Mouse (Mus musculus) inflammation-experienced regulatory T-cells, adult 6 months (primary cell): ENCODE results near the gene Gm20388. TPM values are rescaled to one million over a fixed set of nuclear protein-coding genes. Genes with fewer than 3 reads are reported as not detected.
"Not testable (repeated sequence)": the region's sequence is repeated elsewhere in the genome, so short reads cannot be mapped to it uniquely, and the experiment has no call there.

ENCODE experiments used
- ATAC-seq: one replicate; pipeline ENCODE4 v1.8.0; 2017
- polyA plus RNA-seq, 3 experiments: library from polyadenylated mRNA; unstranded; fragments of 100-300 nt; shearing (Covaris generic); gene quantifications; one replicate each; pipeline ENCODE4 v1.2.1; 2017

Gene Gm20388
- polyA plus RNA-seq, 3 experiments from 2014 or later, result 10.8 to 14.1 (median 11.8) TPM

- ATAC-seq, result no peak
Measured at GRCm38 (mm10) chr8:124173688-124174087, 4263.0 kb downstream of the Gm20388 start.

- no peak for ATAC-seq
Measured at GRCm38 (mm10) chr8:124176133-124176532, 4265.5 kb downstream of the Gm20388 start.

GRCm38 (mm10) chr8:124177092-124177491 is 4266.5 kb downstream of the Gm20388 start:
- not testable (repeated sequence) for ATAC-seq

GRCm38 (mm10) chr8:124180681-124181445 is 4270.2 kb downstream of the Gm20388 start:
- no peak for ATAC-seq

- no peak for ATAC-seq
Measured at GRCm38 (mm10) chr8:124181751-124182150, 4271.1 kb downstream of the Gm20388 start.

GRCm38 (mm10) chr8:124182224-124182623 is 4271.6 kb downstream of the Gm20388 start:
- no peak for ATAC-seq

- ATAC-seq, result no peak
Measured at GRCm38 (mm10) chr8:124184078-124184477, 4273.4 kb downstream of the Gm20388 start.

- ATAC-seq, result no peak
Measured at GRCm38 (mm10) chr8:124184507-124184906, 4273.9 kb downstream of the Gm20388 start.

- ATAC-seq, result no peak
Measured at GRCm38 (mm10) chr8:124185081-124185480, 4274.4 kb downstream of the Gm20388 start.

GRCm38 (mm10) chr8:124190388-124190787 is 4279.7 kb downstream of the Gm20388 start:
- no peak for ATAC-seq

GRCm38 (mm10) chr8:124192242-124192641 is 4281.6 kb downstream of the Gm20388 start:
- ATAC-seq, result no peak

GRCm38 (mm10) chr8:124192976-124193375 is 4282.3 kb downstream of the Gm20388 start:
- no peak for ATAC-seq

- ATAC-seq, result no peak
Measured at GRCm38 (mm10) chr8:124193992-124194391, 4283.4 kb downstream of the Gm20388 start.

GRCm38 (mm10) chr8:124196195-124196594 is 4285.6 kb downstream of the Gm20388 start:
- no peak for ATAC-seq

GRCm38 (mm10) chr8:124196797-124197196 is 4286.2 kb downstream of the Gm20388 start:
- no peak for ATAC-seq

GRCm38 (mm10) chr8:124198230-124198629 is 4287.6 kb downstream of the Gm20388 start:
- no peak for ATAC-seq

- ATAC-seq, result no peak
Measured at GRCm38 (mm10) chr8:124200400-124200799, 4289.8 kb downstream of the Gm20388 start.

- ATAC-seq, result no peak
Measured at GRCm38 (mm10) chr8:124201706-124202105, 4291.1 kb downstream of the Gm20388 start.

GRCm38 (mm10) chr8:124202895-124203294 is 4292.3 kb downstream of the Gm20388 start:
- no peak for ATAC-seq

- ATAC-seq, result no peak
Measured at GRCm38 (mm10) chr8:124204001-124204601, 4293.5 kb downstream of the Gm20388 start.

- ATAC-seq, result no peak
Measured at GRCm38 (mm10) chr8:124212148-124212547, 4301.5 kb downstream of the Gm20388 start.

- no peak for ATAC-seq
Measured at GRCm38 (mm10) chr8:124216951-124217350, 4306.3 kb downstream of the Gm20388 start.

GRCm38 (mm10) chr8:124229883-124230282 is 4319.2 kb downstream of the Gm20388 start:
- no peak for ATAC-seq

GRCm38 (mm10) chr8:124230496-124231175 is 4320.0 kb downstream of the Gm20388 start:
- ATAC-seq, result no peak
